Mouse (Mus musculus) intestine, embryonic 16.5 days (tissue): ENCODE measurements around the gene Bicc1. TPM values are rescaled to one million over a fixed set of nuclear protein-coding genes. Genes with fewer than 3 reads are reported as not detected.

Experiments
- ATAC-seq: fragments of 200-750 bp; cut with Nextera tagmentation; 2 replicates; pipeline ENCODE4 v1.8.0; 2017; ENCODE audit warnings: moderate TSS enrichment, moderate library complexity
- H3K27ac ChIP-seq: fragments of 300-500 bp; sonication (generic); 2 replicates; pipeline ENCODE4 v1.5.1; 2014; ENCODE audit warnings: mild to moderate bottlenecking, low read length
- H3K27me3 ChIP-seq: fragments of 300-500 bp; sonication (generic); replicated peaks from 2 replicates; pipeline ENCODE4 v1.6.1; 2014; ENCODE audit warnings: low read length, control low read depth, mixed read lengths; ENCODE audit not compliant: control insufficient read depth, insufficient read depth
- H3K36me3 ChIP-seq: fragments of 300-500 bp; sonication (generic); 2 replicates; pipeline ENCODE4 v1.6.1; 2014; ENCODE audit warnings: low read length, control low read depth; ENCODE audit not compliant: control insufficient read depth, insufficient read depth
- H3K4me1 ChIP-seq: fragments of 300-500 bp; sonication (generic); 2 replicates; pipeline ENCODE4 v1.6.1; 2014; ENCODE audit warnings: low read length, control low read depth, mixed read lengths; ENCODE audit not compliant: control insufficient read depth, insufficient read depth
- H3K4me2 ChIP-seq: fragments of 300-500 bp; sonication (generic); 2 replicates; pipeline ENCODE4 v1.6.1; 2014; ENCODE audit warnings: low read depth, low read length, control low read depth
- H3K4me3 ChIP-seq: fragments of 300-500 bp; sonication (generic); 2 replicates; pipeline ENCODE4 v1.5.1; 2014; ENCODE audit warnings: mild to moderate bottlenecking, low read length
- H3K9ac ChIP-seq: fragments of 300-500 bp; sonication (generic); 2 replicates; pipeline ENCODE4 v1.6.1; 2014; ENCODE audit warnings: low read depth, low read length
- H3K9me3 ChIP-seq: fragments of 300-500 bp; sonication (generic); 2 replicates; pipeline ENCODE4 v1.6.1; 2016; ENCODE audit warnings: low read length, control low read depth; ENCODE audit not compliant: control insufficient read depth
- WGBS: fragments of 180-500 bp; shearing (Covaris S2); extraction: QIAGEN DNeasy Blood & Tissue Kit; methylation state at CpG from one replicate; pipeline ENCODE4 v1.1.7; 2014; 5-methylcytosine and 5-hydroxymethylcytosine counted together
- polyA plus RNA-seq: library from polyadenylated mRNA; unstranded; fragments of >200 nt; fragmentation: Nextera tagmentation; extraction: Ambion mirVana; gene quantifications from 2 replicates; pipeline ENCODE4 v1.2.1, GENCODE M21; 2015

Gene Bicc1
- polyA plus RNA-seq, 1 experiment from 2014 or later: 11.8 TPM

GRCm38 (mm10) chr10:71120769-71121165 is 38.7 kb downstream of the Bicc1 start:
- no peaks in the 10 kb centered on the region for H3K9me3 ChIP-seq
- no peak overlapping the region for H3K4me3 ChIP-seq
- WGBS: 84% methylated on average over 3 of the region's 3 CpGs
- H3K36me3 ChIP-seq: no peaks in the 10 kb centered on the region
- no peak overlapping the region for H3K4me2 ChIP-seq
- peak; percentile 40; the same call in 1 of the 2 replicates for ATAC-seq
- no peak overlapping the region for H3K9ac ChIP-seq
- H3K27ac ChIP-seq: no peak overlapping the region; the same call in 1 of the 2 replicates
- H3K27me3 ChIP-seq: no peaks in the 10 kb centered on the region
- H3K4me1 ChIP-seq: peaks cover 24% of the 10 kb centered on the region

GRCm38 (mm10) chr10:71120121-71120768 is 39.3 kb downstream of the Bicc1 start:
- no peaks in the 10 kb centered on the region for H3K36me3 ChIP-seq
- H3K27me3 ChIP-seq: no peaks in the 10 kb centered on the region
- H3K9me3 ChIP-seq: no peaks in the 10 kb centered on the region
- H3K9ac ChIP-seq: no peak overlapping the region
- ATAC-seq: peak; percentile 60
- peak overlapping the region; percentile 45; the same call in 1 of the 2 replicates for H3K27ac ChIP-seq
- H3K4me1 ChIP-seq: peaks cover 24% of the 10 kb centered on the region
- no peak overlapping the region for H3K4me3 ChIP-seq
- 56% methylated on average over 14 of the region's 14 CpGs for WGBS
- H3K4me2 ChIP-seq: no peak overlapping the region

- peak; percentile 42; the same call in 1 of the 2 replicates for ATAC-seq
- H3K27me3 ChIP-seq: no peaks in the 10 kb centered on the region
- H3K27ac ChIP-seq: peak overlapping the region; percentile 51
- no peak overlapping the region for H3K4me2 ChIP-seq
- H3K36me3 ChIP-seq: no peaks in the 10 kb centered on the region
- H3K9me3 ChIP-seq: no peaks in the 10 kb centered on the region
- H3K4me3 ChIP-seq: no peak overlapping the region
- no peak overlapping the region for H3K9ac ChIP-seq
- WGBS: 49% methylated on average over 15 of the region's 15 CpGs
- peaks cover 26% of the 10 kb centered on the region for H3K4me1 ChIP-seq
Measured at GRCm38 (mm10) chr10:71119120-71119847, 40.2 kb downstream of the Bicc1 start.

GRCm38 (mm10) chr10:71117766-71118165 is 41.7 kb downstream of the Bicc1 start:
- no peak for ATAC-seq
- Histone ChIP-seq H3K4me3 (no peak overlapping the region), H3K27me3 (no peaks in the 10 kb centered on the region), H3K4me1 (peaks cover 24% of the 10 kb centered on the region), H3K27ac (no peak overlapping the region), H3K36me3 (no peaks in the 10 kb centered on the region), H3K9ac (no peak overlapping the region), H3K9me3 (no peaks in the 10 kb centered on the region), H3K4me2 (no peak overlapping the region)
- 92% methylated on average over 7 of the region's 7 CpGs for WGBS

GRCm38 (mm10) chr10:71114260-71114920 is 45.1 kb downstream of the Bicc1 start:
- Histone ChIP-seq H3K27ac (peak overlapping the region; percentile 52), H3K9me3 (no peaks in the 10 kb centered on the region), H3K4me1 (peaks cover 8% of the 10 kb centered on the region; the same call in 1 of the 2 replicates), H3K4me3 (no peak overlapping the region), H3K36me3 (no peaks in the 10 kb centered on the region), H3K9ac (no peak overlapping the region), H3K4me2 (no peak overlapping the region), H3K27me3 (no peaks in the 10 kb centered on the region)
- peak; percentile 55 for ATAC-seq
- WGBS: 51% methylated on average over 10 of the region's 10 CpGs

GRCm38 (mm10) chr10:71106491-71107205 is 52.9 kb downstream of the Bicc1 start:
- H3K9ac ChIP-seq: no peak overlapping the region
- WGBS: 96% methylated on average over 9 of the region's 9 CpGs
- H3K36me3 ChIP-seq: no peaks in the 10 kb centered on the region
- no peak overlapping the region for H3K4me2 ChIP-seq
- no peaks in the 10 kb centered on the region for H3K27me3 ChIP-seq
- H3K9me3 ChIP-seq: no peaks in the 10 kb centered on the region
- no peaks in the 10 kb centered on the region; the same call in 1 of the 2 replicates for H3K4me1 ChIP-seq
- no peak overlapping the region for H3K27ac ChIP-seq
- ATAC-seq: no peak
- H3K4me3 ChIP-seq: no peak overlapping the region

- WGBS: 65% methylated on average over 6 of the region's 6 CpGs
- Histone ChIP-seq H3K27me3 (no peaks in the 10 kb centered on the region), H3K9me3 (no peaks in the 10 kb centered on the region), H3K9ac (no peak overlapping the region), H3K36me3 (no peaks in the 10 kb centered on the region), H3K4me2 (no peak overlapping the region), H3K4me1 (no peaks in the 10 kb centered on the region; the same call in 1 of the 2 replicates), H3K27ac (no peak overlapping the region), H3K4me3 (no peak overlapping the region)
- ATAC-seq: no peak
Measured at GRCm38 (mm10) chr10:71104791-71105190, 54.7 kb downstream of the Bicc1 start.

GRCm38 (mm10) chr10:71100815-71101499 is 58.5 kb downstream of the Bicc1 start:
- ATAC-seq: no peak
- H3K9me3 ChIP-seq: no peaks in the 10 kb centered on the region
- no peaks in the 10 kb centered on the region; the same call in 1 of the 2 replicates for H3K4me1 ChIP-seq
- H3K27me3 ChIP-seq: no peaks in the 10 kb centered on the region
- H3K4me3 ChIP-seq: no peak overlapping the region
- no peaks in the 10 kb centered on the region for H3K36me3 ChIP-seq
- H3K9ac ChIP-seq: no peak overlapping the region
- WGBS: 78% methylated on average over 8 of the region's 8 CpGs
- H3K4me2 ChIP-seq: no peak overlapping the region
- H3K27ac ChIP-seq: no peak overlapping the region
